Mouse (Mus musculus): ENCODE measurements around the gene Tnfrsf25. TPM values are rescaled to one million over a fixed set of nuclear protein-coding genes. Genes with fewer than 3 reads are reported as not detected.

Tnfrsf25 gene
- polyA plus RNA-seq, 1 experiment from 2014 or later, result 1.5 TPM

- peaks cover 62% of the 10 kb centered on the region for H3K27me3 ChIP-seq
- no peak overlapping the region for H3K27ac ChIP-seq
- 32% methylated on average over 6 of the region's 6 CpGs for WGBS
- no peak overlapping the region for H3K9ac ChIP-seq
- no peak overlapping the region for H3K4me2 ChIP-seq
- H3K36me3 ChIP-seq, result no peaks in the 10 kb centered on the region
- H3K9me3 ChIP-seq, result no peaks in the 10 kb centered on the region
- no peak for ATAC-seq (ENCODE audit: borderline replicate concordance, extremely low read depth, low FRiP score, low TSS enrichment)
- H3K4me1 ChIP-seq, result peaks cover 23% of the 10 kb centered on the region
- H3K4me3 ChIP-seq, result no peak overlapping the region
Measured at GRCm38 (mm10) chr4:152136112-152136875, 20.6 kb downstream of the Tnfrsf25 start.

- Histone ChIP-seq H3K4me1 (peaks cover 17% of the 10 kb centered on the region), H3K27ac (no peak overlapping the region), H3K4me3 (no peak overlapping the region), H3K4me2 (no peak overlapping the region), H3K36me3 (no peaks in the 10 kb centered on the region), H3K27me3 (peaks cover 62% of the 10 kb centered on the region), H3K9me3 (no peaks in the 10 kb centered on the region), H3K9ac (no peak overlapping the region)
- ATAC-seq (ENCODE audit: borderline replicate concordance, extremely low read depth, low FRiP score, low TSS enrichment), result no peak
- WGBS, result 83% methylated on average over 2 of the region's 2 CpGs
Measured at GRCm38 (mm10) chr4:152136876-152137250, 21.1 kb downstream of the Tnfrsf25 start.

- Histone ChIP-seq H3K9ac (no peak overlapping the region), H3K4me3 (peak overlapping the region; percentile 54), H3K27me3 (peaks cover 46% of the 10 kb centered on the region), H3K4me1 (peaks cover 10% of the 10 kb centered on the region), H3K4me2 (peak overlapping the region; percentile 89), H3K36me3 (no peaks in the 10 kb centered on the region), H3K27ac (peak overlapping the region; percentile 58), H3K9me3 (no peaks in the 10 kb centered on the region)
- ATAC-seq (ENCODE audit: borderline replicate concordance, extremely low read depth, low FRiP score, low TSS enrichment), result peak; percentile 91
- 2% methylated on average over 51 of the region's 51 CpGs for WGBS
Measured at GRCm38 (mm10) chr4:152138497-152139260, 22.9 kb downstream of the Tnfrsf25 start.

- WGBS, result 27% methylated on average over 6 of the region's 6 CpGs
- Histone ChIP-seq H3K36me3 (no peaks in the 10 kb centered on the region), H3K27me3 (peaks cover 38% of the 10 kb centered on the region), H3K9ac (no peak overlapping the region), H3K27ac (no peak overlapping the region), H3K4me2 (no peak overlapping the region), H3K9me3 (no peaks in the 10 kb centered on the region), H3K4me3 (no peak overlapping the region), H3K4me1 (peaks cover 10% of the 10 kb centered on the region)
- ATAC-seq (ENCODE audit: borderline replicate concordance, extremely low read depth, low FRiP score, low TSS enrichment), result no peak
Measured at GRCm38 (mm10) chr4:152140441-152140840, 24.7 kb downstream of the Tnfrsf25 start.

- no peak for ATAC-seq (ENCODE audit: borderline replicate concordance, extremely low read depth, low FRiP score, low TSS enrichment)
- Histone ChIP-seq H3K27me3 (peaks cover 38% of the 10 kb centered on the region), H3K27ac (no peak overlapping the region), H3K9me3 (no peaks in the 10 kb centered on the region), H3K4me1 (peaks cover 10% of the 10 kb centered on the region), H3K4me2 (no peak overlapping the region), H3K4me3 (no peak overlapping the region), H3K36me3 (no peaks in the 10 kb centered on the region), H3K9ac (no peak overlapping the region)
- 63% methylated on average over 8 of the region's 8 CpGs for WGBS
Measured at GRCm38 (mm10) chr4:152141521-152142135, 25.9 kb downstream of the Tnfrsf25 start.

GRCm38 (mm10) chr4:152143632-152144031 is 27.9 kb downstream of the Tnfrsf25 start:
- Histone ChIP-seq H3K27ac (no peak overlapping the region), H3K36me3 (no peaks in the 10 kb centered on the region), H3K9ac (no peak overlapping the region), H3K4me1 (peaks cover 6% of the 10 kb centered on the region), H3K4me2 (no peak overlapping the region), H3K27me3 (peaks cover 27% of the 10 kb centered on the region), H3K9me3 (no peaks in the 10 kb centered on the region), H3K4me3 (no peak overlapping the region)
- WGBS, result 26% methylated on average over 1 of the region's 1 CpGs
- no peak for ATAC-seq (ENCODE audit: borderline replicate concordance, extremely low read depth, low FRiP score, low TSS enrichment)

GRCm38 (mm10) chr4:152145473-152145872 is 29.7 kb downstream of the Tnfrsf25 start:
- no peak for ATAC-seq (ENCODE audit: borderline replicate concordance, extremely low read depth, low FRiP score, low TSS enrichment)
- Histone ChIP-seq H3K27me3 (peaks cover 25% of the 10 kb centered on the region), H3K9ac (no peak overlapping the region), H3K9me3 (no peaks in the 10 kb centered on the region), H3K4me3 (no peak overlapping the region), H3K36me3 (no peaks in the 10 kb centered on the region), H3K4me2 (no peak overlapping the region), H3K27ac (no peak overlapping the region), H3K4me1 (no peaks in the 10 kb centered on the region)
- 57% methylated on average over 10 of the region's 10 CpGs for WGBS

GRCm38 (mm10) chr4:152146033-152146827 is 30.5 kb downstream of the Tnfrsf25 start:
- Histone ChIP-seq H3K9me3 (no peaks in the 10 kb centered on the region), H3K4me1 (no peaks in the 10 kb centered on the region), H3K4me2 (no peak overlapping the region), H3K9ac (no peak overlapping the region), H3K27me3 (peaks cover 25% of the 10 kb centered on the region), H3K27ac (no peak overlapping the region), H3K4me3 (no peak overlapping the region), H3K36me3 (no peaks in the 10 kb centered on the region)
- no peak for ATAC-seq (ENCODE audit: borderline replicate concordance, extremely low read depth, low FRiP score, low TSS enrichment)
- 64% methylated on average over 11 of the region's 11 CpGs for WGBS

- Histone ChIP-seq H3K4me1 (peaks cover 5% of the 10 kb centered on the region; the same call in 1 of the 2 replicates), H3K4me3 (no peak overlapping the region), H3K9me3 (no peaks in the 10 kb centered on the region), H3K4me2 (no peak overlapping the region), H3K9ac (no peak overlapping the region), H3K27me3 (peaks cover 59% of the 10 kb centered on the region), H3K27ac (no peak overlapping the region), H3K36me3 (no peaks in the 10 kb centered on the region)
- ATAC-seq (ENCODE audit: borderline replicate concordance, extremely low read depth, low FRiP score, low TSS enrichment), result no peak
- 67% methylated on average over 4 of the region's 4 CpGs for WGBS
Measured at GRCm38 (mm10) chr4:152150546-152150945, 34.8 kb downstream of the Tnfrsf25 start.

GRCm38 (mm10) chr4:152151451-152151965 is 35.8 kb downstream of the Tnfrsf25 start:
- H3K36me3 ChIP-seq, result no peaks in the 10 kb centered on the region
- peak overlapping the region; percentile 40 for H3K4me3 ChIP-seq
- no peak overlapping the region for H3K27ac ChIP-seq
- H3K4me2 ChIP-seq, result peak overlapping the region; percentile 80
- WGBS, result 21% methylated on average over 7 of the region's 7 CpGs
- H3K27me3 ChIP-seq, result peaks cover 65% of the 10 kb centered on the region
- peaks cover 5% of the 10 kb centered on the region; the same call in 1 of the 2 replicates for H3K4me1 ChIP-seq
- no peak for ATAC-seq (ENCODE audit: borderline replicate concordance, extremely low read depth, low FRiP score, low TSS enrichment)
- H3K9ac ChIP-seq, result peak overlapping the region; percentile 35; the same call in 1 of the 2 replicates
- H3K9me3 ChIP-seq, result no peaks in the 10 kb centered on the region

GRCm38 (mm10) chr4:152151966-152152544 is 36.3 kb downstream of the Tnfrsf25 start, which contains the start of gene Espn:
Espn (minus strand) TSS chr4:152152371.
- Histone ChIP-seq H3K4me3 (peak within 1 kb of the TSS; percentile 40), H3K4me1 (peaks cover 5% of the 10 kb centered on the region; the same call in 1 of the 2 replicates), H3K9me3 (no peaks in the 10 kb centered on the region), H3K4me2 (peak within 1 kb of the TSS; percentile 80), H3K27ac (no peak within 1 kb of the TSS), H3K36me3 (no peaks in the 10 kb centered on the region), H3K27me3 (peaks cover 67% of the 10 kb centered on the region), H3K9ac (peak within 1 kb of the TSS; percentile 35; the same call in 1 of the 2 replicates)
- WGBS, result 2% methylated on average over 50 of the region's 57 CpGs
- peak; percentile 87 for ATAC-seq (ENCODE audit: borderline replicate concordance, extremely low read depth, low FRiP score, low TSS enrichment)
